16 mouse cellular contexts compared by ENCODE assay signal in the genomic region with DNA sequence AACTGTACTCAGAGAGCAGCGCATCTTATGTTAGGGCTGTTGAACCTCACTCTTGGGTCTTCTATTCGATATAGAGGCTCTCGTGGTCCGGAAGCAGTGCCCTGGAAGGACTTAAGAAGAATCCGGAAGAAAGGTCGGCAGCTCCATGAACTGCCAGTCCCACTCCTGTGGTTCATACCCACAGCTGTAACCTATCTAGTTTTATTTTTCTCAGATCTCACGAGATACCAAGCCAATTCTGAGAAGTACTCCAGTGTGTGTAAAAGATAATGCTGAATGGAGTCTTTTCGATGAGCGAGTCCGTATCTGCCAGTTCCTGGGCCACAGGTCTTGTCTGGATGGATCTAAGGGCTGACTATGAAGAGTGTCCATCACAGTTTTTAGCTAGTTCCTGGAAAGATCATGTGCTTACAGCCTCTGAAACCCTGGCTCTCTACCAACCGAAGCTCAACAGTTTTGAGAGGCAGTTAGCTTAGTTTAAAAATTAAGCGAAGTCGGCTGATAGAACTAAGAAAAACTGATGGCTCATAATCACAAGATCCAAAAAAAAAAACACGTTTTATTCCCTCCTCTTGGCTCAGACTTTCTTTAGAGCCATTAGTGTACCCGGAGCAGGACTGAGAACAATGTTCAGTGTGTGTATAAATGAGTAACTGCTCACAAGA.
DNase-seq lines count a peak whose midpoint lies in the region; ATAC-seq and TF ChIP-seq lines count a peak whose summit lies in the region.
"Had no signal": no experiment of that assay in that cellular context is flagged by ENCODE, and none has a peak within 500 bp of the region (broad histone marks: within the 10 kb centered on the region; RNA-seq: fewer than 3 reads in every experiment).

No protein-coding gene starts in this region.

- ATAC-seq in erythroid progenitor cell, adult 5-6 weeks (replicated peaks; ENCODE audit: low FRiP score, poor library complexity, severe bottlenecking): peak; percentile 55
- peak; percentile 91 for ATAC-seq in liver, embryonic 12.5 days
- ATAC-seq in midbrain, embryonic 11.5 days (ENCODE audit: low FRiP score): no peak

- H3K4me1 ChIP-seq in liver, embryonic 12.5 days: peaks cover 18% of the 10 kb centered on the region
- H3K4me1 ChIP-seq in midbrain, embryonic 11.5 days (ENCODE audit: control insufficient read depth, insufficient read depth, low read length): no peaks in the 10 kb centered on the region
- H3K4me1 ChIP-seq: forebrain, embryonic 12.5 days; hindbrain, embryonic 12.5 days; limb, embryonic 12.5 days had no signal

- H3K36me3 ChIP-seq in liver, embryonic 12.5 days: no peaks in the 10 kb centered on the region
- H3K36me3 ChIP-seq in midbrain, embryonic 11.5 days (ENCODE audit: control insufficient read depth, insufficient read depth, low read length): no peaks in the 10 kb centered on the region
- H3K36me3 ChIP-seq: forebrain, embryonic 12.5 days; hindbrain, embryonic 12.5 days; limb, embryonic 12.5 days had no signal

- no peak overlapping the region for H3K9ac ChIP-seq in liver, embryonic 12.5 days
- H3K9ac ChIP-seq in midbrain, embryonic 11.5 days (ENCODE audit: low read length): no peak overlapping the region
- H3K9ac ChIP-seq: forebrain, embryonic 12.5 days; hindbrain, embryonic 12.5 days; limb, embryonic 12.5 days had no signal

- H3K4me2 ChIP-seq in liver, embryonic 12.5 days: peak overlapping the region; percentile 17
- H3K4me2 ChIP-seq in midbrain, embryonic 11.5 days: no peak overlapping the region
- H3K4me2 ChIP-seq: forebrain, embryonic 12.5 days; hindbrain, embryonic 12.5 days; limb, embryonic 12.5 days had no signal

- H3K9me3 ChIP-seq in liver, embryonic 12.5 days (replicated peaks): no peaks in the 10 kb centered on the region
- H3K9me3 ChIP-seq in midbrain, embryonic 11.5 days (ENCODE audit: control insufficient read depth, low read length): no peaks in the 10 kb centered on the region
- H3K9me3 ChIP-seq: forebrain, embryonic 12.5 days; hindbrain, embryonic 12.5 days; limb, embryonic 12.5 days had no signal

- DNase-seq in heart, adult 11 months: peak; percentile 78
- no peak for DNase-seq in heart, postnatal 10 days
- peak; percentile 74 for DNase-seq in MEL-GATA-1-ER (ENCODE audit: extremely low read depth, low read depth)
- DNase-seq in gastrocnemius, adult 8-10 months (ENCODE audit: low spot score in 2 of 2): no peak
- DNase-seq in midbrain, embryonic 11.5 days (ENCODE audit: low spot score, missing footprints): no peak
- no peak for DNase-seq in layer of hippocampus, adult 2 months (ENCODE audit: low spot score in 2 of 2)
- DNase-seq: adrenal gland, postnatal 36 days; cerebellum, postnatal 14 days; heart, adult 18-20 months; layer of hippocampus, adult 9-11 months; thymus, postnatal 4 days had no signal

- TF ChIP-seq CTCF in layer of hippocampus, adult 2 months (conservative IDR thresholded peaks at IDR 0.05): no peak

- H3K27ac ChIP-seq in liver, embryonic 12.5 days: peak overlapping the region; percentile 38; the same call in 1 of the 2 replicates
- no peak overlapping the region for H3K27ac ChIP-seq in midbrain, embryonic 11.5 days (ENCODE audit: low read depth, low read length)
- no peak overlapping the region for H3K27ac ChIP-seq in layer of hippocampus, adult 2 months
- H3K27ac ChIP-seq: forebrain, embryonic 12.5 days; hindbrain, embryonic 12.5 days; limb, embryonic 12.5 days had no signal

- no peak overlapping the region for H3K4me3 ChIP-seq in liver, embryonic 12.5 days
- H3K4me3 ChIP-seq in midbrain, embryonic 11.5 days (ENCODE audit: low read depth, low read length): no peak overlapping the region
- H3K4me3 ChIP-seq in layer of hippocampus, adult 2 months: no peak overlapping the region
- H3K4me3 ChIP-seq: forebrain, embryonic 12.5 days; hindbrain, embryonic 12.5 days; limb, embryonic 12.5 days had no signal

- intact Hi-C loops in heart, postnatal 10 days (cut with DNase I): no loop called here

- no peaks in the 10 kb centered on the region for H3K27me3 ChIP-seq in liver, embryonic 12.5 days (replicated peaks)
- H3K27me3 ChIP-seq in midbrain, embryonic 11.5 days (ENCODE audit: control insufficient read depth, insufficient read depth, low read length): no peaks in the 10 kb centered on the region
- H3K27me3 ChIP-seq: forebrain, embryonic 12.5 days; hindbrain, embryonic 12.5 days; limb, embryonic 12.5 days had no signal

- 60% methylated on average over 15 of the region's 15 CpGs for WGBS in liver, embryonic 12.5 days (ENCODE audit: insufficient replicate concordance)
- 92% methylated on average over 15 of the region's 15 CpGs for WGBS in midbrain, embryonic 11.5 days

Comparison
In these comparisons a context has a peak if more than half of its experiments do, and no peak if none do; other contexts are left out.
1. DNase-seq: peak in heart, adult 11 months (single experiment) and MEL-GATA-1-ER (single experiment); none in heart, postnatal 10 days (0 of 2), gastrocnemius, adult 8-10 months (0 of 2), midbrain, embryonic 11.5 days (single experiment) and layer of hippocampus, adult 2 months (0 of 2).